Mouse (Mus musculus): ENCODE data around the gene Pdzph1.

Pdzph1 gene

GRCm38 (mm10) chr17:58991275-58991674, at the start of gene Pdzph1:
Gene Pdzph1, minus strand, starts transcription at chr17:58991375.
- DNase-seq (ENCODE audit: inconsistent ontology term), result no peak

- DNase-seq (ENCODE audit: inconsistent ontology term), result peak; percentile 34
Observed at GRCm38 (mm10) chr17:59039754-59040153, 48.6 kb upstream of the Pdzph1 start.

DNA sequence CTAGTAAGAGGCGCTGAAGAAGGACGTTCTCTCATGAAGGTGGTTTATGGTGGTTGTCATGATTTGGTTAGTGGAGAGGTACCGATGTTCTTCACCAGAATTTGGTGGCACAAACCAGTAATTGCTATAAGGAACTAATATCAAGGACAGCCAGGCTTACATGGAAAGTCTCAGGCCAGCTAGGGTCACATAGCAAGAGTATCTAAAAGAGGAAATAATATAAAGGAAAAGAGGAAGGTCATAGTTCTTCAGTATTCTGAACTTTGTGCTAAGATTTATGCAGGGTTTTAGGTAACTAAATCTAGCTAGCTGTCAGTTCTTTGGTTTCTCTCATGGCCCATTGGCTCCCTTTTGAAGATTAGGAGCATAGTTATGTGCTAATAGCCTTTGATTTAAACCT, 42.3 kb upstream of the Pdzph1 start:
- no peak for DNase-seq (ENCODE audit: inconsistent ontology term)

GRCm38 (mm10) chr17:59026336-59026735, 35.2 kb upstream of the Pdzph1 start:
- no peak for DNase-seq (ENCODE audit: inconsistent ontology term)

GRCm38 (mm10) chr17:59024502-59024901, 33.3 kb upstream of the Pdzph1 start:
- no peak for DNase-seq (ENCODE audit: inconsistent ontology term)

- DNase-seq (ENCODE audit: inconsistent ontology term), result peak; percentile 30
Observed at GRCm38 (mm10) chr17:59023971-59024370, 32.8 kb upstream of the Pdzph1 start.

GRCm38 (mm10) chr17:59018666-59019065, 27.5 kb upstream of the Pdzph1 start:
- DNase-seq (ENCODE audit: inconsistent ontology term), result no peak

GRCm38 (mm10) chr17:59013091-59013459, 21.9 kb upstream of the Pdzph1 start, which contains the start of gene Nudt12:
Gene Nudt12, minus strand, starts transcription at chr17:59013372.
- peak; percentile 52 for DNase-seq (ENCODE audit: inconsistent ontology term)

DNA sequence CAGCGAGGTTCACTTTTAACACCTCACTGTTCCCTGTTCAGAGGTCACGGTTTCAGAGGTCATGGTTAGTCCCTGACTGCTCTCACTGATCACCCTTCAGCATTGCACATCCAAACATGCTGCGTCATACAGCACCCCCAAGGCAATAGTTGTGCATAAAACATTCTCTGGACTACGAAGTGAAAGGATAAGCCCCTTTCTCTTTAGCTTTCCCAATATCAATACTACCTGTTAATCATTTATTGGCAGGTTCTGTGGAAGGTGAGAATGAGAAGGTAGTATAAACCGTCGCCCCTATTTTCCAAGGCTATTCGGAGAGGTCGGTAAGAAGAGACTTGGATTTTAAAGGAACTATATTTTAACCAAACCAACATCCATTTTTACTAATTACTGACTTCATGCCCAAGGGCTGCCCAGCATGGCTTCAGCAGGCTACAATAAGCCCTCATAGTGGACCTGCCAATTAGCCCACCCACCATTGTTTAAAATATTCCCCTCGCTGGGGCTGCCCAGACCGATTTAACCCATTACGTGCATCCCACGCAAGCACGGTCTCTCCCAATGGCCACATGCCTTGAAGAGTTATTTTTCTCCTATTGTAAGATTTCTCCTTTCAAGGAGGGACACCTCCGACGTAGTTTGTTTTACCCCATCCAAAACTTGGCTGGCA, 21.4 kb upstream of the Pdzph1 start:
- DNase-seq (ENCODE audit: inconsistent ontology term), result no peak

DNA sequence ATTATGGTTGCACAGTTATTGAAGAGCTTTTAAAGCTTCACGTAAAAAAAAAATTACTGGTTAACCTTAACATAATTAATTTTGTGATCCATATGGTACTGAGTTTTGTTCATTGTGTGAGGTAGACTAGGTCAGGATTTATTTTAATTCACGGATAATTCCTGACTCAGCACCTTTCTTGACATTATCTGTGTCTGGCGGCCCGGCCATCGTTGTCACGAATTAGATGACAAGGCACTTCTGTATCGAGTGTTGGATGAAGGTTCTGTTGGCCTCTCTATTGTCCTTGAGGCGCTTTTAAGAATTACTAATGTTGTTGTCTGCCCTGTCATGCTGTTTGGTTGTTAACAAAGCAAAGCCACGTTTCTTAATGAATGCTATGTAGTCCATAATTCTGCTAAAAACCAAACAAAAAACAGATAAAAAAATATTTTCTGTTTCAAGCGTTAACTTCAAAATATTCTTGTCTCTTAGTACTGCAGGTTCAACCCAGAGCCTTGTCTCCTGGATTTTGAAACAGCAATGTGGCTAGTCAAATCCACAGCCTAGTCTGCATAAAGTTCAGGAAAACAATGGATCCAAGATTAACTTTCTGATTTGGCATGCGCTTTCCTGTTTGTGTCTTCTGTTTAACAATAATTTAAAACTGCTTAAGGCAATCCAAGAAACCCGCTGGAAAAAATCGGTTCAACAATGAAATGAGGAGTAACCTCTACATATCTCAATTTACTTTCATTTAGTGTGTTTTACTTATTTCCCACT, 20.6 kb upstream of the Pdzph1 start:
- no peak for DNase-seq (ENCODE audit: inconsistent ontology term)

GRCm38 (mm10) chr17:58973237-58973636, 17.9 kb downstream of the Pdzph1 start:
- DNase-seq (ENCODE audit: inconsistent ontology term), result no peak

- DNase-seq (ENCODE audit: inconsistent ontology term), result peak; percentile 17
Observed at GRCm38 (mm10) chr17:58959905-58960304, 31.3 kb downstream of the Pdzph1 start.

GRCm38 (mm10) chr17:58957055-58957454, 34.1 kb downstream of the Pdzph1 start:
- no peak for DNase-seq (ENCODE audit: inconsistent ontology term)

DNA sequence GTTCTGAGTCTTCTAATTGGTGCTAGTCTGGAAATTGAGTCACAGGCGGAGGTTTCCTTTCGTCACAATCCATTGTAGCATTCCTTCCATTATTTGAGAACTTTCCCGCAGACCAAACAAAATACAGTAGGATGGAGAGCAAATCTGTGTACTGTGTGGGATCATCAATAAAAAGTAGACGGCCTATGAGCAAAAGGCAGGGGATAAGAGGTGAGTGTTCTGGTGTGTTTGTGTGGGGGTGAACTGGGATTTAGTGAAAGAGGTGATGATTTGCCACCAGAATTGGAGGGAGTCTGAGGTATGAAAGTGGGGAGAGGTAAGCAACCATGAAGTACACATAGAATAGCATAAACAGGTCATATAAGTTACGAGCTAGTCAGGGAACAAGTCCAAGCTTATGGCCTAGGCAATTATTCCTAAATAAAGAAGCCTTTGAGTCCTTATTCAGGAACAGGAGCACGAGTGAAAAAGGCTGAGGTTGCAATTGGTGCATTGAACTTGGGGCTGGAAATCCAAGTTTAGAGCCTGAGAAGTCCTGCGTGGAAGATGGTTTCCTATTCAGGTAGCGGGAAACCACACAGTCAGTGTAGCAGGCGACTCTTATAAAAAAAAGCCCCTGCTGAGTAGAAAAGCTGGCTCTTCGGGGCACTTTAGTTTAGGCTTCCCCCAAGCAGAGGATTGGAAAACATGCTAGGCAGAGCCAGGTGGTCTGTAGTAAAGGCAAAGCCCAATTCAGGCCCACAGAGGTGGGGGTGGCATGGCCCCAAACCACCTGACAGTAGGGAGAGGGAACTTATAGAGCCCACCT, 48.0 kb downstream of the Pdzph1 start:
- DNase-seq (ENCODE audit: inconsistent ontology term), result no peak

GRCm38 (mm10) chr17:58938598-58938997, 52.6 kb downstream of the Pdzph1 start:
- DNase-seq (ENCODE audit: inconsistent ontology term), result no peak

DNA sequence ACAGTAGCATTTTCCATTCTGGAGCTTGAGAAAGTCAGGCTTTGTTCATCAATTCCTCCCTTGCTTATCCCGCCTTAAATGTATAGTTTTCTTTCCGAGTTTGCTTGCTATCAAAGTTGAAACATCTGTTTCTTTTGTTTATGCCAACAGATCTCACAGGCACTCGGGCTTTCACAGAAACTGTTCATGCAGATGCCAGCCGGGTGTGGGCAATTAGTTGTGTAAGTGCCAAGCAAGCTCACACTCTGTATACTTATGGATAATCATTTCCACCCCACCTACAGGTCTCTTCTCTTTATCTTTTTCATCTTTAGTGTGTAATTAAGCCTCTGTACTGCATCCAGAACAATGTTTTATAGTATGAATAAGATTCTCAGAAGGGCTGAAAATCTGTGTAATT, 53.6 kb downstream of the Pdzph1 start:
- no peak for DNase-seq (ENCODE audit: inconsistent ontology term)

DNA sequence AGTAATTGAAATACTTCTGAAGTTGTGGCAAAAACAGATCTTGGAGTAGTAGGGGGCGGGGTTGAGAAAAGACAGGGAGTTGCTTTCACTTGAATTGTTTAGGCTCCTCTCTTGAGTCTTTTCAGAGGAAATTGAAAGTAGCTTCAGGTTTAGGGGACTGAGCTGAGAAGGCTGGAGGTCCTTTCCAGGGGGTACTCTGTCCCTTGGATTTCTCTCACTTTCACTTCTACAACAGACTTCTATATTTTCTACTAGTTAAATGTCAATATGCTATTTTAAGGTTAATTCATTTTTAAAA, 58.2 kb downstream of the Pdzph1 start:
- no peak for DNase-seq (ENCODE audit: inconsistent ontology term)

GRCm38 (mm10) chr17:58932279-58932982, 58.7 kb downstream of the Pdzph1 start:
- no peak for DNase-seq (ENCODE audit: inconsistent ontology term)

DNA sequence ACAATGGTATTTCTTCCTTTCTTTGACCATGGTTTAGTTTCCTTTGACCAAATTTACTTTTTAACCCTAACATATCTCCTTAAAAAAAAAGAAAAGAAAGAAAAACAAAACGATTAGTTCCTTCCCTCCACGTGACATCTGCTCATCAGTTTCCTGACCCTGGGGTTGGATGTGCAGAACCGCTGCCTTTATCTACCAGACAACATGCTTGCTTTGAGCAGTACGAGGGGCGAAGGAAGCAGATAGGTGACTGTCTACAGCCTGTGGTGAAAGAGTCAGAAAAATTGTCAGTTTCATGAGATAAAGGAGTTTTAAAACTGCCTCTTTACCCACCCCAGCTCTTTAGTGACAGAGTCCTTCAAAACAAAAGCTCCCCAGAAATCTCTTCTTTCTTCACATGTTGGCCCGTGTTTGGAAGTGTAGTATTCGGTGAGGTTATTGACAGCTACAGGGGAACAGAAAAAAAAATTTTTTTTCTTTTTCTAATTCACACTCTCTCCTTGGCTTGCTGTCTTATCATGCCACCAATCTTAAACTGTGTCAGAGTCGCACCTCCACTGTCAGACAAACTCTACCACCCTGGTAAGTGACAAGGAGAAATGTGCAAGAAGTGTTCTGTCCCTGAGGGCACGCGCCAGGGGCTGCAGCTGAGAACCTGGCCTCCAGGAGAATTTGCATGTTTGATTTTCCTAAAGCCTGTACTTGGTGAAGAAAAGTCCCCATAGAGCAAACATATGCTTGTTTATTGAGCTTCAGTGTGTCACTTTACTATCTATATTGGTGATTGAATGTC, 66.2 kb downstream of the Pdzph1 start:
- no peak for DNase-seq (ENCODE audit: inconsistent ontology term)

DNA sequence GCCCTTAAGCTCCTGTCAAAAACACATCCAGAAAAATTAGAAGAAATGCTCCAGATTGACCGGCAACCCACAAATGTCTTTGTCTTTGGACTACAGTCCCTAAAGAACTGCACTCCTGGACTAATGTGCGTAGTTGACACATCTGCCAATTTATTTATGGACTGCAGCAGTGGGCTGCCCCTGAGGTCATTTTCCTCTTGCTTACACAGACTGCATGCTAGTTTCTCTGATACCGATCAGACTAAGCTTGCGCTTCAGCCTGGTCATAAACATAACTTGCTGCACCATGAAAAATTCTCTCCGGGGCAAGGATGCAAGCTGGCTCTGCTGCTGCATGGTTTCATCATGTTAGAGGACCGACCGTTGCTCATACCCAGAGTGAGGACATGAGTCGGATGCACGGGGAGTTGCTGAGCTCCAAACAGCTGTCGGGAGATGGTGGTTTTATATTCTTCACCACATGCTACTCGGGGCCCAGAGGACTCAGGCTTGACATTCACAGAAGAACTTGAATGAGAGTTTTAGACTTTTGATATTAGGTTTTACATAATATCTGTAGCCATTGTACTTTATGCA, 67.2 kb downstream of the Pdzph1 start:
- DNase-seq (ENCODE audit: inconsistent ontology term), result no peak

DNA sequence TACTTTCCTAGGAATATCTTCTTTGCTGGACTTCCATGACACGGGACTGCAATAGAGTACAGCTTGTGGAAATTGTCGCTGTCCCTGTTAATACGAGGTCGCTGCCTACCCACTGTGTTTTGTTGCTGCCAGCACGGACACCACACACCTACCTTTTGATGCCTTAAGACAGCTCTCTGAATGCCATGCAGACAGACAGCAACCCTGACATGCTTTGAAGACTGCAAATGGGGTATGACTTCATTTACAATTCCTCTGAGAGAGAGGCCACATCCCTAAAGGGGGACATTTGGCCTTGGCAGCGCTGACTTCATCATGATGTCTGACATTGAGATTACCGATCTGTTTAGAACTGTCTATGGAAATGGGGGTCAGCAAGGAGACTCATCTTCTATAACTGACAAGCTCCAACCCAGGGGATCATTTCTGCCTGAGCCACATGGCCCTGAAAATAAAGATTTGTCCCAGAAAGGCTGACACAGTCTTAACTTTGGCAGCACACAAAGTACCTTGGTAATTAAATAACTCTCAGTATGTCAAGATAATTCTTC, 67.8 kb downstream of the Pdzph1 start:
- DNase-seq (ENCODE audit: inconsistent ontology term), result no peak
